Mouse (Mus musculus) embryonic fibroblast, embryonic 13.5 days (primary cell): ENCODE measurements around the gene Ppig.

Source experiments
- CTCF ChIP-seq: IDR thresholded peaks from 2 replicates; pipeline ENCODE4 v1.5.1; 2011; ENCODE audit warnings: mild to moderate bottlenecking, control low read depth, low read length, moderate library complexity, borderline replicate concordance; ENCODE audit not compliant: insufficient read depth
- POLR2A ChIP-seq: IDR thresholded peaks from 2 replicates; pipeline ENCODE4 v1.6.1; 2011; ENCODE audit warnings: low read depth, mild to moderate bottlenecking, control low read depth, low read length, moderate library complexity

DNA sequence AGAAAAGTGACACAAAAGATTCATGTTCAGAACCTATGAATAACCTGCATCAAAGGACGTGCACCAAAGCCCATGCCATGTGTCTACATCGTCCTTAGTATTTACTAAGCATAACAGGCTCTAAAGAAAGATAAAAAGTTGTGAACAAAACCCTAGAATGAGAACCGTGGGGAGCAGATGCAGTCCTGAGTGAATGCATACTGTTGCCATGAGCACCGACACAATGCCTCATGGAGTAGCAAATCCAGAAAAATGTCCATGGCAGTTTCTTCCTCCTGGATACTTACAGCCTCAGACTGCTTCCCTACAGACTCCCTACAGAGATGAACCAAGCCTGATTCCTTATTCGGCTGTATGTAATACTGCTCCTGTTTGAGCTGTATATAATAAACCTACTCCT is 38.6 kb downstream of the Ppig start:
- TF ChIP-seq POLR2A (no peak), CTCF (no peak)
